Mouse (Mus musculus): ENCODE results near the gene Xpnpep3. TPM values are rescaled to one million over a fixed set of nuclear protein-coding genes. Genes with fewer than 3 reads are reported as not detected.
A peak's percentile ranks its signal among the peaks of the same experiment; 100 is the strongest.
"Not testable (repeated sequence)": the region's sequence is repeated elsewhere in the genome, so short reads cannot be mapped to it uniquely, and the experiment has no call there.

The Xpnpep3 gene
- polyA plus RNA-seq, 1 experiment from 2014 or later: 6.2 TPM

DNA sequence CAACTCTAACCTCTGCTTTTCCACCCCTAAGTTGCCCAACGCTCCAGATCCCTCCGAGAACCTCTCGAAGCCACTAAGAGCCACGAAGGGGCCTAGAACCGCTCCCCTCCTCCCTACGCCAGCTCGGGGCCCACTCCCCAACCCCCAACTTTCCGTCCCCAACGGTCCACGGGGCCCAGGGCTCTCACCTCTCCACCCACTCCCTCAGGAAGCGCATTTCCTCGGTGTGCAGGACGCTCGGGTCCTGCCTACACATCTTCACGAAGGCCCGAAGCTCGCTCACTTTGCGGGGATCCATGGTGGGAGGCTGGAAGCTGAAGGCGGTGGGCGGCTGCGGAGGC is 671 bp upstream of the Xpnpep3 start:
- H3K9ac ChIP-seq: peak overlapping the region; percentile 96
- peak overlapping the region; percentile 98 for H3K4me2 ChIP-seq
- peaks cover 50% of the 10 kb centered on the region for H3K4me1 ChIP-seq (replicated peaks)
- H3K9me3 ChIP-seq (replicated peaks): no peaks in the 10 kb centered on the region
- WGBS (ENCODE audit: insufficient replicate concordance): 0% methylated on average over 21 of the region's 21 CpGs
- peak overlapping the region; percentile 89 for H3K27ac ChIP-seq
- DNase-seq (no peak), ATAC-seq (ENCODE audit: low read depth) (no peak; the same call in 1 of the 2 replicates)
- peak overlapping the region; percentile 97 for H3K4me3 ChIP-seq (replicated peaks)
- H3K36me3 ChIP-seq: no peaks in the 10 kb centered on the region
- H3K27me3 ChIP-seq: no peaks in the 10 kb centered on the region

- no peak for ATAC-seq (ENCODE audit: low read depth)
Observed at GRCm38 (mm10) chr15:81405008-81405407, 5.1 kb downstream of the Xpnpep3 start.

GRCm38 (mm10) chr15:81408199-81408598 is 8.3 kb downstream of the Xpnpep3 start, which contains the start of gene Dnajb7:
Gene Dnajb7 (minus strand): TSS chr15:81408299.
- Histone ChIP-seq H3K4me3 (replicated peaks) (no peak within 1 kb of the TSS), H3K9me3 (replicated peaks) (no peaks in the 10 kb centered on the region), H3K36me3 (no peaks in the 10 kb centered on the region), H3K4me1 (replicated peaks) (no peaks in the 10 kb centered on the region; the same call in 1 of the 2 replicates), H3K27me3 (no peaks in the 10 kb centered on the region), H3K9ac (no peak within 1 kb of the TSS), H3K4me2 (no peak within 1 kb of the TSS), H3K27ac (no peak within 1 kb of the TSS)
- WGBS (ENCODE audit: insufficient replicate concordance): 78% methylated on average over 1 of the region's 1 CpGs
- no peak for ATAC-seq (ENCODE audit: low read depth)
- no peak for DNase-seq

More at GRCm38 (mm10) chr15:81405008-81405407, 5.1 kb downstream of the Xpnpep3 start:
- Histone ChIP-seq H3K4me2 (no peak overlapping the region), H3K4me1 (replicated peaks) (peaks cover 20% of the 10 kb centered on the region), H3K27me3 (no peaks in the 10 kb centered on the region), H3K9me3 (replicated peaks) (no peaks in the 10 kb centered on the region), H3K4me3 (replicated peaks) (no peak overlapping the region), H3K36me3 (no peaks in the 10 kb centered on the region), H3K9ac (no peak overlapping the region), H3K27ac (no peak overlapping the region)
- no peak for DNase-seq
- 87% methylated on average over 3 of the region's 3 CpGs for WGBS (ENCODE audit: insufficient replicate concordance)

DNA sequence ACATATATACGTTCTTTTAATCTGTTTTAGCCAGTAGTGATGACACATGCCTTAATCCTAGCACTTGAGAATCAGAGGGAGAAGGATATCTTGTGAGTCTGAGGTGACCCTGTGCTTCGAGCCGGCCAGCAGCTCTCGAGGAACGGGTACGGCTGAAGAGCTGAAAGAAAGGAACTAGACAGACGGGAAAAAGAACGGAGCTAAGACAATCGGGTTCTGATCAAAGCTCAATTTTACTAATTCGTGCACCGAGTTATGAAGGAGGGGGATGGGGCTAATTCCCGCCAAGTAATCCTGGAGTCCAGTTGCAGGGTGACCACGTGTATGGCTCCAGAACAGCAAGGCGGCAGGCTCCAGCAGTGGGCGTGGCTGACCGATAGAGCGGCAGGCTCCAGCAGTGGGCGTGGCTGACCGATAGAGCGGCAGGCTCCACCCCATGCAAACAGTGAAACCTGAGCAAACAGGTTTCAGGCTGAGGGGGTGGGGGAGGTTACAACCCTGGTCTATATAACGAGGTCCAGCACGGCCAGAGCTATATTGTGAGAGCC is 16.9 kb downstream of the Xpnpep3 start:
- not testable (repeated sequence) for H3K9me3 ChIP-seq (replicated peaks); H3K27me3 ChIP-seq
- Histone ChIP-seq H3K4me1 (replicated peaks) (peaks cover 35% of the 10 kb centered on the region), H3K9ac (peak overlapping the region; percentile 57), H3K27ac (peak overlapping the region; percentile 78), H3K4me3 (replicated peaks) (peak overlapping the region; percentile 38), H3K36me3 (peaks cover 11% of the 10 kb centered on the region), H3K4me2 (peak overlapping the region; percentile 65)
- peak; percentile 91 for DNase-seq
- ATAC-seq (ENCODE audit: low read depth): peak; percentile 86
- 10% methylated on average over 22 of the region's 22 CpGs for WGBS (ENCODE audit: insufficient replicate concordance)

- Histone ChIP-seq H3K27me3 (no peaks in the 10 kb centered on the region), H3K9me3 (replicated peaks) (no peaks in the 10 kb centered on the region), H3K4me3 (replicated peaks) (no peak overlapping the region), H3K4me2 (no peak overlapping the region), H3K9ac (no peak overlapping the region), H3K27ac (peak overlapping the region; percentile 78), H3K4me1 (replicated peaks) (peaks cover 37% of the 10 kb centered on the region), H3K36me3 (peaks cover 11% of the 10 kb centered on the region)
- WGBS (ENCODE audit: insufficient replicate concordance): 87% methylated on average over 4 of the region's 4 CpGs
- 0 out of 2 replicates have a peak, but pooled peaks have one; percentile 27 for ATAC-seq (ENCODE audit: low read depth)
- no peak for DNase-seq
Observed at GRCm38 (mm10) chr15:81418065-81418464, 18.1 kb downstream of the Xpnpep3 start.

- H3K27ac ChIP-seq: no peak overlapping the region; the same call in 1 of the 2 replicates
- no peak overlapping the region for H3K9ac ChIP-seq
- no peaks in the 10 kb centered on the region for H3K27me3 ChIP-seq
- WGBS (ENCODE audit: insufficient replicate concordance): 67% methylated on average over 1 of the region's 1 CpGs
- DNase-seq (no peak), ATAC-seq (ENCODE audit: low read depth) (no peak)
- peaks cover 37% of the 10 kb centered on the region for H3K4me1 ChIP-seq (replicated peaks)
- no peak overlapping the region for H3K4me2 ChIP-seq
- no peaks in the 10 kb centered on the region for H3K9me3 ChIP-seq (replicated peaks)
- peaks cover 7% of the 10 kb centered on the region for H3K36me3 ChIP-seq
- no peak overlapping the region for H3K4me3 ChIP-seq (replicated peaks)
Observed at GRCm38 (mm10) chr15:81421454-81421853, 21.5 kb downstream of the Xpnpep3 start.

GRCm38 (mm10) chr15:81422156-81422681 is 22.3 kb downstream of the Xpnpep3 start:
- H3K36me3 ChIP-seq: peaks cover 8% of the 10 kb centered on the region; the same call in 1 of the 2 replicates
- ATAC-seq (ENCODE audit: low read depth) (no peak), DNase-seq (no peak)
- peak overlapping the region; percentile 40; the same call in 1 of the 2 replicates for H3K27ac ChIP-seq
- H3K4me3 ChIP-seq (replicated peaks): no peak overlapping the region
- 76% methylated on average over 7 of the region's 7 CpGs for WGBS (ENCODE audit: insufficient replicate concordance)
- H3K4me2 ChIP-seq: no peak overlapping the region
- H3K9me3 ChIP-seq (replicated peaks): no peaks in the 10 kb centered on the region
- no peaks in the 10 kb centered on the region for H3K27me3 ChIP-seq
- H3K4me1 ChIP-seq (replicated peaks): peaks cover 31% of the 10 kb centered on the region
- H3K9ac ChIP-seq: no peak overlapping the region

DNA sequence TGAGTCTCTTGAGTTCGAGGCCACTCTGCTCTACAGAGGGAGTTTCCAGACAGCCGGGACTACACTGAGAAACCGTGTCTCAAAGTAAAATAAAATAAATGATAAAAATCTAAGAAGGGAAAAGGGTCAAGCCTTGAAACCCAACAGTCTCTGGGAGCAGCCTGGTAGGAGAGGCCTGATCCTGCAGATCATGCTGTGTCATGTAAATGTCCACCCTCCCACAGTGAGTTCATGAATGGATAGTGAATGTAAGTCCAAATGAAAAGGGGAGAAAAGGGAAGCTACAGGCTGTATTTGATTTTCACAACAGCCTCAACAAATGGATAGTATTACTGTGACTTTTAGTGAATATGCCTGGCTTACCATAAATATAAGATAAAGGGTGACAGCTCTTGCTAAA is 25.4 kb downstream of the Xpnpep3 start:
- H3K27ac ChIP-seq: peak overlapping the region; percentile 25; the same call in 1 of the 2 replicates
- H3K27me3 ChIP-seq: no peaks in the 10 kb centered on the region
- H3K9ac ChIP-seq: no peak overlapping the region
- WGBS (ENCODE audit: insufficient replicate concordance): 79% methylated on average over 3 of the region's 3 CpGs
- ATAC-seq (ENCODE audit: low read depth): peak; percentile 64
- H3K9me3 ChIP-seq (replicated peaks): no peaks in the 10 kb centered on the region
- peaks cover 27% of the 10 kb centered on the region for H3K4me1 ChIP-seq (replicated peaks)
- H3K4me2 ChIP-seq: no peak overlapping the region
- peaks cover 14% of the 10 kb centered on the region for H3K36me3 ChIP-seq
- H3K4me3 ChIP-seq (replicated peaks): no peak overlapping the region
- DNase-seq: no peak

- Histone ChIP-seq H3K27ac (no peak overlapping the region), H3K36me3 (peaks cover 32% of the 10 kb centered on the region), H3K9me3 (replicated peaks) (no peaks in the 10 kb centered on the region), H3K27me3 (no peaks in the 10 kb centered on the region), H3K4me2 (no peak overlapping the region), H3K4me3 (replicated peaks) (no peak overlapping the region), H3K9ac (no peak overlapping the region), H3K4me1 (replicated peaks) (0 out of 2 replicates have a peak, but pooled peaks cover 14% of the 10 kb centered on the region)
- no peak for ATAC-seq (ENCODE audit: low read depth)
- no peak for DNase-seq
- WGBS (ENCODE audit: insufficient replicate concordance): 24% methylated on average over 2 of the region's 2 CpGs
Observed at GRCm38 (mm10) chr15:81427947-81428346, 28.0 kb downstream of the Xpnpep3 start.

GRCm38 (mm10) chr15:81431195-81431594 is 31.3 kb downstream of the Xpnpep3 start:
- peaks cover 36% of the 10 kb centered on the region for H3K36me3 ChIP-seq
- H3K4me1 ChIP-seq (replicated peaks): 0 out of 2 replicates have a peak, but pooled peaks cover 9% of the 10 kb centered on the region
- 66% methylated on average over 1 of the region's 1 CpGs for WGBS (ENCODE audit: insufficient replicate concordance)
- no peak overlapping the region for H3K4me2 ChIP-seq
- H3K27ac ChIP-seq: no peak overlapping the region
- H3K9ac ChIP-seq: no peak overlapping the region
- H3K27me3 ChIP-seq: no peaks in the 10 kb centered on the region
- DNase-seq (no peak), ATAC-seq (ENCODE audit: low read depth) (no peak)
- no peaks in the 10 kb centered on the region for H3K9me3 ChIP-seq (replicated peaks)
- no peak overlapping the region for H3K4me3 ChIP-seq (replicated peaks)

GRCm38 (mm10) chr15:81438345-81438744 is 38.4 kb downstream of the Xpnpep3 start:
- WGBS (ENCODE audit: insufficient replicate concordance): 72% methylated on average over 1 of the region's 1 CpGs
- no peaks in the 10 kb centered on the region for H3K9me3 ChIP-seq (replicated peaks)
- peaks cover 33% of the 10 kb centered on the region for H3K36me3 ChIP-seq
- DNase-seq: no peak
- no peak overlapping the region for H3K4me2 ChIP-seq
- no peaks in the 10 kb centered on the region for H3K4me1 ChIP-seq (replicated peaks)
- ATAC-seq (ENCODE audit: low read depth): no peak
- H3K4me3 ChIP-seq (replicated peaks): no peak overlapping the region
- no peak overlapping the region for H3K9ac ChIP-seq
- H3K27me3 ChIP-seq: no peaks in the 10 kb centered on the region
- H3K27ac ChIP-seq: no peak overlapping the region

DNA sequence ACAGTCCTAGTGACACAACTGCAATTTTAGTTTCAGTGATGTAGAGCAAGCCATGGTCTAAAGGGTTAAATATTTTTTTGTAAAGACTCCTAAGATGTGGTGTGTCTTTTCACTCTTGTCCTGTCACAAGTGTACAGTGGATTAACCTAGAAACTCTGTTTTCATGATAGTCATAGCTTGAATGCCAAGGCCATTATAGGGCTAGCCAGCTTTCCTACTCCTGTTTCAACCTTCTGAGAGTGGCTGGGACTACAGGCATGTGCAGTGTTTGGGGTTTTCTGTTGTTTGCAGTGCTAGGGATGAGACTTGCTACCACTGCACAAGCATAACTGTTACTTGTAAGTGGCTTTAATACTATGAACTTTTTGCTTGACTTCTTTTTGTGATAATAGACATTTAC is 39.3 kb downstream of the Xpnpep3 start:
- Histone ChIP-seq H3K9ac (no peak overlapping the region), H3K36me3 (peaks cover 39% of the 10 kb centered on the region), H3K4me3 (replicated peaks) (no peak overlapping the region), H3K4me1 (replicated peaks) (no peaks in the 10 kb centered on the region), H3K27ac (no peak overlapping the region), H3K9me3 (replicated peaks) (no peaks in the 10 kb centered on the region), H3K4me2 (no peak overlapping the region), H3K27me3 (no peaks in the 10 kb centered on the region)
- DNase-seq (no peak), ATAC-seq (ENCODE audit: low read depth) (no peak)

Measured in liver, embryonic 13.5 days (tissue).